Mouse (Mus musculus): ENCODE measurements around the gene Prdm16. TPM values are rescaled to one million over a fixed set of nuclear protein-coding genes. Genes with fewer than 3 reads are reported as not detected.

The Prdm16 gene
- polyA plus RNA-seq, 1 experiment from 2014 or later, result 21.8 TPM

GRCm38 (mm10) chr4:154419766-154420165 is 216.9 kb downstream of the Prdm16 start:
- whole genome bisulfite sequencing, result 78% methylated on average over 4 of the region's 4 CpGs
- H3K27me3 ChIP-seq (replicated peaks), result peaks cover 39% of the 10 kb centered on the region
- ATAC-seq (ENCODE audit: insufficient number of reproducible peaks, low FRiP score), result no peak
- no peak overlapping the region for H3K4me2 ChIP-seq
- peaks cover 5% of the 10 kb centered on the region; the same call in 1 of the 2 replicates for H3K9me3 ChIP-seq (replicated peaks)
- peak overlapping the region; percentile 36; the same call in 1 of the 2 replicates for H3K9ac ChIP-seq
- peaks cover 37% of the 10 kb centered on the region for H3K4me1 ChIP-seq (replicated peaks)
- H3K4me3 ChIP-seq, result no peak overlapping the region
- no peak overlapping the region for H3K27ac ChIP-seq (ENCODE audit: poor library complexity, severe bottlenecking)
- no peaks in the 10 kb centered on the region for H3K36me3 ChIP-seq

GRCm38 (mm10) chr4:154418993-154419392 is 217.7 kb downstream of the Prdm16 start:
- Histone ChIP-seq H3K36me3 (no peaks in the 10 kb centered on the region), H3K4me3 (no peak overlapping the region), H3K4me2 (no peak overlapping the region), H3K27me3 (replicated peaks) (peaks cover 37% of the 10 kb centered on the region), H3K9ac (no peak overlapping the region), H3K4me1 (replicated peaks) (peaks cover 34% of the 10 kb centered on the region), H3K9me3 (replicated peaks) (peaks cover 5% of the 10 kb centered on the region; the same call in 1 of the 2 replicates), H3K27ac (ENCODE audit: poor library complexity, severe bottlenecking) (no peak overlapping the region)
- 27% methylated on average over 2 of the region's 2 CpGs for WGBS
- no peak for ATAC-seq (ENCODE audit: insufficient number of reproducible peaks, low FRiP score)

GRCm38 (mm10) chr4:154418327-154418744 is 218.3 kb downstream of the Prdm16 start:
- Histone ChIP-seq H3K27ac (ENCODE audit: poor library complexity, severe bottlenecking) (no peak overlapping the region), H3K4me3 (no peak overlapping the region), H3K36me3 (no peaks in the 10 kb centered on the region), H3K9me3 (replicated peaks) (peaks cover 5% of the 10 kb centered on the region; the same call in 1 of the 2 replicates), H3K4me1 (replicated peaks) (peaks cover 34% of the 10 kb centered on the region), H3K9ac (no peak overlapping the region), H3K4me2 (no peak overlapping the region), H3K27me3 (replicated peaks) (peaks cover 36% of the 10 kb centered on the region)
- WGBS, result 66% methylated on average over 4 of the region's 4 CpGs
- no peak for ATAC-seq (ENCODE audit: insufficient number of reproducible peaks, low FRiP score)

GRCm38 (mm10) chr4:154416728-154417127 is 219.9 kb downstream of the Prdm16 start:
- Histone ChIP-seq H3K4me2 (no peak overlapping the region), H3K27me3 (replicated peaks) (peaks cover 42% of the 10 kb centered on the region), H3K36me3 (no peaks in the 10 kb centered on the region), H3K27ac (ENCODE audit: poor library complexity, severe bottlenecking) (no peak overlapping the region), H3K4me3 (no peak overlapping the region), H3K9ac (no peak overlapping the region), H3K9me3 (replicated peaks) (peaks cover 5% of the 10 kb centered on the region; the same call in 1 of the 2 replicates), H3K4me1 (replicated peaks) (peaks cover 39% of the 10 kb centered on the region)
- 70% methylated on average over 6 of the region's 6 CpGs for WGBS
- ATAC-seq (ENCODE audit: insufficient number of reproducible peaks, low FRiP score), result no peak

GRCm38 (mm10) chr4:154414885-154415284 is 221.8 kb downstream of the Prdm16 start:
- 0 out of 2 replicates have a peak overlapping the region, but pooled peaks have one; percentile 28 for H3K9ac ChIP-seq
- no peak overlapping the region for H3K4me2 ChIP-seq
- no peak for ATAC-seq (ENCODE audit: insufficient number of reproducible peaks, low FRiP score)
- no peaks in the 10 kb centered on the region for H3K36me3 ChIP-seq
- H3K9me3 ChIP-seq (replicated peaks), result peaks cover 5% of the 10 kb centered on the region; the same call in 1 of the 2 replicates
- H3K27ac ChIP-seq (ENCODE audit: poor library complexity, severe bottlenecking), result no peak overlapping the region
- no peak overlapping the region for H3K4me3 ChIP-seq
- peaks cover 57% of the 10 kb centered on the region for H3K4me1 ChIP-seq (replicated peaks)
- peaks cover 51% of the 10 kb centered on the region for H3K27me3 ChIP-seq (replicated peaks)
- WGBS, result 57% methylated on average over 4 of the region's 4 CpGs

- no peak for ATAC-seq (ENCODE audit: insufficient number of reproducible peaks, low FRiP score)
- Histone ChIP-seq H3K36me3 (no peaks in the 10 kb centered on the region), H3K4me1 (replicated peaks) (peaks cover 71% of the 10 kb centered on the region), H3K27me3 (replicated peaks) (peaks cover 73% of the 10 kb centered on the region), H3K4me2 (peak overlapping the region; percentile 23; the same call in 1 of the 2 replicates), H3K4me3 (no peak overlapping the region), H3K9ac (peak overlapping the region; percentile 44), H3K27ac (ENCODE audit: poor library complexity, severe bottlenecking) (peak overlapping the region; percentile 77), H3K9me3 (replicated peaks) (no peaks in the 10 kb centered on the region)
- 42% methylated on average over 8 of the region's 8 CpGs for WGBS
Measured at GRCm38 (mm10) chr4:154410559-154410958, 226.1 kb downstream of the Prdm16 start.

- H3K36me3 ChIP-seq, result no peaks in the 10 kb centered on the region
- no peak overlapping the region for H3K27ac ChIP-seq (ENCODE audit: poor library complexity, severe bottlenecking)
- peaks cover 65% of the 10 kb centered on the region for H3K4me1 ChIP-seq (replicated peaks)
- no peak for ATAC-seq (ENCODE audit: insufficient number of reproducible peaks, low FRiP score)
- no peak overlapping the region for H3K4me2 ChIP-seq
- WGBS, result 56% methylated on average over 10 of the region's 10 CpGs
- 0 out of 2 replicates have a peak overlapping the region, but pooled peaks have one; percentile 44 for H3K9ac ChIP-seq
- H3K4me3 ChIP-seq, result no peak overlapping the region
- no peaks in the 10 kb centered on the region for H3K9me3 ChIP-seq (replicated peaks)
- peaks cover 74% of the 10 kb centered on the region for H3K27me3 ChIP-seq (replicated peaks)
Measured at GRCm38 (mm10) chr4:154409841-154410240, 226.8 kb downstream of the Prdm16 start.

- Histone ChIP-seq H3K27me3 (replicated peaks) (peaks cover 79% of the 10 kb centered on the region), H3K27ac (ENCODE audit: poor library complexity, severe bottlenecking) (no peak overlapping the region), H3K36me3 (no peaks in the 10 kb centered on the region), H3K4me3 (no peak overlapping the region), H3K4me2 (no peak overlapping the region), H3K4me1 (replicated peaks) (peaks cover 61% of the 10 kb centered on the region), H3K9ac (no peak overlapping the region), H3K9me3 (replicated peaks) (no peaks in the 10 kb centered on the region)
- WGBS, result 47% methylated on average over 19 of the region's 19 CpGs
- ATAC-seq (ENCODE audit: insufficient number of reproducible peaks, low FRiP score), result no peak
Measured at GRCm38 (mm10) chr4:154409237-154409721, 227.4 kb downstream of the Prdm16 start.

GRCm38 (mm10) chr4:154402948-154403347 is 233.7 kb downstream of the Prdm16 start:
- Histone ChIP-seq H3K36me3 (no peaks in the 10 kb centered on the region), H3K27me3 (replicated peaks) (peaks cover 54% of the 10 kb centered on the region), H3K9ac (no peak overlapping the region), H3K9me3 (replicated peaks) (no peaks in the 10 kb centered on the region), H3K4me3 (no peak overlapping the region), H3K4me2 (no peak overlapping the region), H3K4me1 (replicated peaks) (peaks cover 41% of the 10 kb centered on the region), H3K27ac (ENCODE audit: poor library complexity, severe bottlenecking) (no peak overlapping the region)
- WGBS, result 48% methylated on average over 4 of the region's 4 CpGs
- ATAC-seq (ENCODE audit: insufficient number of reproducible peaks, low FRiP score), result no peak

GRCm38 (mm10) chr4:154401982-154402932 is 234.4 kb downstream of the Prdm16 start:
- H3K36me3 ChIP-seq, result no peaks in the 10 kb centered on the region
- no peak overlapping the region for H3K4me3 ChIP-seq
- no peak overlapping the region for H3K27ac ChIP-seq (ENCODE audit: poor library complexity, severe bottlenecking)
- peaks cover 49% of the 10 kb centered on the region for H3K27me3 ChIP-seq (replicated peaks)
- H3K9ac ChIP-seq, result no peak overlapping the region
- H3K4me2 ChIP-seq, result no peak overlapping the region
- peaks cover 40% of the 10 kb centered on the region for H3K4me1 ChIP-seq (replicated peaks)
- H3K9me3 ChIP-seq (replicated peaks), result no peaks in the 10 kb centered on the region
- ATAC-seq (ENCODE audit: insufficient number of reproducible peaks, low FRiP score), result no peak
- WGBS, result 42% methylated on average over 10 of the region's 10 CpGs

- H3K36me3 ChIP-seq, result no peaks in the 10 kb centered on the region
- H3K27ac ChIP-seq (ENCODE audit: poor library complexity, severe bottlenecking), result no peak overlapping the region
- no peak overlapping the region for H3K4me3 ChIP-seq
- no peak overlapping the region for H3K9ac ChIP-seq
- no peak overlapping the region for H3K4me2 ChIP-seq
- 38% methylated on average over 5 of the region's 5 CpGs for WGBS
- H3K4me1 ChIP-seq (replicated peaks), result peaks cover 38% of the 10 kb centered on the region
- peak; percentile 60 for ATAC-seq (ENCODE audit: insufficient number of reproducible peaks, low FRiP score)
- no peaks in the 10 kb centered on the region for H3K9me3 ChIP-seq (replicated peaks)
- peaks cover 53% of the 10 kb centered on the region for H3K27me3 ChIP-seq (replicated peaks)
Measured at GRCm38 (mm10) chr4:154401379-154401778, 235.3 kb downstream of the Prdm16 start.

Data from heart, embryonic 12.5 days (tissue).